Mouse (Mus musculus) left cerebral cortex, postnatal 14 days (tissue): ENCODE results near the gene Plce1. TPM values are rescaled to one million over a fixed set of nuclear protein-coding genes. Genes with fewer than 3 reads are reported as not detected.
A peak's percentile ranks its signal among the peaks of the same experiment; 100 is the strongest.

Experiments
- DNase-seq, 2 experiments: peaks; one replicate each; pipeline ENCODE4 v3.0.0; 2021 to 2022; ENCODE audit warnings: low spot score in 2 of 2, mixed read lengths in 1 of 2
- intact Hi-C: fragments of 180-260 bp; cut with DNase I; formaldehyde crosslinking; loops from one replicate; pipeline ENCODE4 v1.15.1; 2025
- total RNA-seq, 2 experiments: library from RNA; stranded (reverse); gene quantifications; 2 replicates each; pipeline ENCODE4 v1.2.3; 2021

The Plce1 gene
- total RNA-seq, 2 experiments from 2014 or later = 6.1 to 6.8 TPM

GRCm38 (mm10) chr19:38691533-38691932 lies 210.6 kb downstream of the Plce1 start:
- intact Hi-C loops = no loop called here
- no peak for DNase-seq

- intact Hi-C loops = no loop called here
- no peak for DNase-seq
These were observed 212.4 kb downstream of the Plce1 start for GRCm38 (mm10) chr19:38693331-38693730.

DNA sequence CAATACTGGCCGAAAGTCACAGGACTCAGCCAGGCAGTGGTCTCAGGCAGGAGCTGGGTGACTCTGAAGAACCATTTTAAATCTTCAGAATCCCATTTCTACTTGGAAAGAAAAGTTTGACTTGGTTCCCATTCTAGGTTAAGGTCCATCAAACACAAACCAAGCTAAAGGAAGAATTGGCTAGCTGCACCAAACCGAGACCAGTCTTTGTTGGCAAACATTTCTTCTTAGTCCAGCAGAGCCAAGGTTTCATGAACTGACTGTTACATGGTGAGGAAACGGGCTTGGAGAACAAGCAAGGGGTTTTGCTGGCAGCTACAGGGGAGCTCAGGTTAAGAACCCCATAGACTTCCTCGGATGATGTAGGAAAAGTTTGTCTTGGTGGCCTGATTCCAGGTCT lies 212.9 kb downstream of the Plce1 start:
- no peak for DNase-seq
- intact Hi-C loops = no loop called here

GRCm38 (mm10) chr19:38701776-38702175 lies 220.9 kb downstream of the Plce1 start:
- intact Hi-C loops = no loop called here

GRCm38 (mm10) chr19:38704742-38705141 lies 223.8 kb downstream of the Plce1 start:
- intact Hi-C loops = no loop called here
- no peak for DNase-seq

More at GRCm38 (mm10) chr19:38701776-38702175, 220.9 kb downstream of the Plce1 start:
- no peak for DNase-seq

DNA sequence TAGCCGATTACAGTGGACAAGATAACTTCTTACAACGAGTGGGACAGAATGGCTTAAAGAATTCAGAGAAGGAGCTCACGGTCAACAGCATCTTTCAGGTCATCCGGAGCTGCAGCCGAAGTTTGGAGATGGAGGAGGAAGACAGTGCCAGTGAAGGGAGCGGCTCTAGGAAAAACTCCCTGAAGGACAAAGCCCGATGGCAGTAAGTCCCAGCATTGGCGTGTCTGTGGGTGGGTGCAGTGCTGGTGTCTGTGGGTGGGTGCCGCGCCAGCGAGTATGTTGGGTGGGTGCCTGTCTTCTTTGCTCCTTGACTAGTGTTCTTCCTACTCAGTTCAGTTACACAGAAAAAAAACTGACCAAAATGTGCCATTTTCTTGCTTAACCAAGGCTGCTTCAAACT lies 224.3 kb downstream of the Plce1 start:
- no peak for DNase-seq
- intact Hi-C loops = no loop called here

DNA sequence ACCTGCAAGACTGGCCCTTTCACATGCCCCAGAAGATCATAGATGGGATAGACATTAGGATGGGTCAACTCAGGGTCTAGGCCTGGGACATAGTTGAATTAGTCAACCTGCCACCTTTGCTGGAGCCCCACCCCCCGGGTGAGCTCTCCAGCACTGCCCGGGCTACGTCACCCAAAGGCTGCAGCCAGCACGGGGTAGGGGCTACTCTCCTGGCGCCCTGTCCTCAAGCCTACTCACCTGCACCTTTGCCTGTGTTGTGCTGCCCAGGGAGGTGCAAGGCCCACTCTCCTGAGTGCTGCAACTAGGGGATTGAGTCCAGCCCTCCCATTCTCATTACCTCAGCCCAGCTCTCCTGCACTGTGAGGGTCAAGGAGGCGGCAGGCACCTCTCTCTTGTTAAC lies 225.5 kb downstream of the Plce1 start:
- intact Hi-C loops = no loop called here
- DNase-seq = no peak

GRCm38 (mm10) chr19:38709376-38709775 lies 228.5 kb downstream of the Plce1 start:
- intact Hi-C loops = no loop called here
- peak in 1 of 2 experiments; percentile 17 for DNase-seq

GRCm38 (mm10) chr19:38721808-38722207 lies 240.9 kb downstream of the Plce1 start:
- intact Hi-C loops = no loop called here
- no peak for DNase-seq

DNA sequence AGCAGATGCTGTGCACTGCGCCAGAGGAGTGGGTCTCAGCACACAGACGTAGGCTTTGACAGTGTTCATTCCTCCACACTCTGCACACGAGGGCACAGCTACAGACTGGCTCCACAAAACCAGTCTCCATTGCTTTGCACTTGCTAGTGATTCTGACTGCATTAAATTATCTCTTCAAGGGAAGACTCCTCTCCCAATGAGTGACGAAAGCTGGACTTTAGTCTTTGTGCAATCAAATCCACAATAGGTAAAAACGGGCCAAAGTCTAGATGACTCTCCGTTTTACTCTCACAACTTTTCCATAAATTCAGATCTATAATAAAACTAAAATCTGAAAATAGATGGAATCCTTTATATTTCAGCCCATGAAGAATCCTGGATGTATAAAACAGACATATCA lies 242.1 kb downstream of the Plce1 start:
- intact Hi-C loops = no loop called here
- DNase-seq = no peak

GRCm38 (mm10) chr19:38723969-38724368 lies 243.1 kb downstream of the Plce1 start:
- peak; percentile 9 to 34 for DNase-seq

DNA sequence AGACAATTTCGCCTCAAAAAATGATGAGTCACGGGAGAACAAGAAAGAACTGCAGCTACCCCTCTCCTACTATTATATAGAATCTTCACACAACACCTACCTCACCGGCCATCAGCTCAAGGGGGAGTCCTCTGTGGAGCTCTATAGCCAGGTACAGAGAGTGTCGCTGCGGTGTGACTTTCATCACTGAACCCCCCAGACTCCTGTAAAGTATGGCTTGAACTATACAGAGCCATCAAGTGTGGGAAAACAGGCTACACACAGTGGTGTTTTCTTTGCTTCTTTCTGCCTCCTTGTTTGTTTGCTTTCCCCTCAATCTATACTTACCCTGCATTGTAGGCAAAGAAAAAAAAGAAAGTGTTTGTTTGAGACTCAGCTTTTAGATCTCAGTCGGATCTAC lies 247.9 kb downstream of the Plce1 start:
- intact Hi-C loops = no loop called here
- no peak for DNase-seq

More at GRCm38 (mm10) chr19:38723969-38724368, 243.1 kb downstream of the Plce1 start:
- intact Hi-C loops = no loop called here

GRCm38 (mm10) chr19:38729264-38729663 lies 248.4 kb downstream of the Plce1 start:
- intact Hi-C loops = no loop called here
- peak; percentile 11 to 17 for DNase-seq

GRCm38 (mm10) chr19:38744546-38744945 lies 263.6 kb downstream of the Plce1 start:
- DNase-seq = no peak
- intact Hi-C loops = no loop called here

GRCm38 (mm10) chr19:38745810-38746491 lies 265.0 kb downstream of the Plce1 start:
- intact Hi-C loops = no loop called here
- no peak for DNase-seq

DNA sequence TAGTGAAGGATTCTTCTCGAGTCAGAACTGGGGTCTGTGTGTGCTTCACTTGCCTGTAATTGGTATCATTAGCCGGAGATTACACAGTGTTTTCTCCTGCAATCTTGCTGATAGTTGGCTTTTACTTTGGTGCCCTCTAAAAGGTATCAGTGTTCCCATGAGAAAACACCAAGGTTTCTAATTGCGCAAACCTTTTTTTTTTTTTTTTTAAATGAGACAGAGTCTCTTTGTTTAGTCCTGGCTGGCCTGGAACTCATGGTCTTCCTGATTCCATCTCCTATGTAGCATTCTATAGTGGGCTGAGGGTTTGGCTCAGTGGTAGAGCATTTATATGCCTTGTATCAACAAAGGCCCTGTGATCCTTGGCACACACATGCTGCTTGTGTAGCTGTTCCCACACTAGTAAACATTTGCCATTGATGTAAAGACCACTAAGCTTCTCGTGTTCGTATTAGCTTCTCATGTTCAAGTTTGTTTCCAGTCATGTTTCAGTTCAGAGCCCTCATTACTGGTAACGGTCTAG lies 265.6 kb downstream of the Plce1 start:
- DNase-seq = no peak
- intact Hi-C loops = no loop called here

DNA sequence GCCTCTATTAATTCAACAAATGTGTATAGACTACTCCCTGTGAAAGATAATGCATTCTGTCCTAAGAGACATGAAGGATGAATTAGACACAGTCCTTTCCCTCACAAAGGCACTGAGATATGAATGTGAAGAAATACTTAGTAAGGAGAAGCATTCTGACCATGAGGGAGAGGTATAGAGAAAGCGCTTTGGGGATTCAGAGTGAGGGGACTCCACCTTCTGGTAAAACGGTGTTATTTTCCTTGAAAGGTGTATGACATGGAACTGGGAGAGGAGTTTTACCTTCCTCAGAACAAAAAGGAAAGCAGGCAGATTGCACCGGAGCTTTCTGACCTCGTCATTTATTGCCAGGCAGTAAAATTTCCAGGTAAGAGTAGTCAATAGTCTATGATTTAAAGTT lies 269.3 kb downstream of the Plce1 start:
- no peak for DNase-seq
- intact Hi-C loops = no loop called here

- intact Hi-C loops = no loop called here
- DNase-seq = no peak
These were observed 276.3 kb downstream of the Plce1 start for GRCm38 (mm10) chr19:38757161-38757560.

- intact Hi-C loops = no loop called here
- no peak for DNase-seq
These were observed 277.1 kb downstream of the Plce1 start for GRCm38 (mm10) chr19:38758056-38758455.

DNA sequence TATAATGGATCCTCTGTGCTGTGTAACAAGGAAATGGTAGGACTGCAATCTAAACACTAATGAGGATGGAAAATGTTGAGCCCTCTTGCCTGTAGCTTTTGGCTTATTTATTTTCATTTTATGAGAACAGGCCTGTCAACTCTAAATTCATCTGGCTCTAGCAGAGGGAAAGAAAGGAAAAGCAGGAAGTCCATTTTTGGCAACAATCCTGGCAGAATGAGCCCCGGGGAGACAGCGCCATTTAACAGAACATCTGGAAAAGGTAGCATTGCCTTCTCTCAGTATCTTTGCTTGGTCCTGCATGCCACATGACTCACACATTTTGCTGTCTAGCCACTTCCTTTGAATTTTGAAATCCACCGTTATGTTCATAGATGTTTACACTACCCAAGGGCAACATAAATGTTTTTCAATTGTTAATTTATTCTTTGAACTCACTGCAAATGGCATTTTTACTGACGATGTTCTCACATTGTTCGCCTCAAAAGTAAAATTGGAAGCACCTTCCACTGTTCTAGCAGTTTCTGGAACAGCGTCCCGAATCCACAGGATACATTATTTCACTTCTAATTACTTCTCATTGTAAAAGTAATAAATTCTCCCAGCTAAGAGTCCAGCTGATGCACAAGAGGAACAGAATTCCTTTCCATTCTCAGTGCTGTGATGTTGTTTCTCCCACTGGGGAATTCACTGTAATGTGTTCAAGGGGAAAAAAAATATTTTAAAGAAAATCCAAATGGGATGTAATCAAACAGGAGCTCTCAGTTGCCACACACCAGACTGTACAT lies 278.0 kb downstream of the Plce1 start:
- intact Hi-C loops = no loop called here

DNA sequence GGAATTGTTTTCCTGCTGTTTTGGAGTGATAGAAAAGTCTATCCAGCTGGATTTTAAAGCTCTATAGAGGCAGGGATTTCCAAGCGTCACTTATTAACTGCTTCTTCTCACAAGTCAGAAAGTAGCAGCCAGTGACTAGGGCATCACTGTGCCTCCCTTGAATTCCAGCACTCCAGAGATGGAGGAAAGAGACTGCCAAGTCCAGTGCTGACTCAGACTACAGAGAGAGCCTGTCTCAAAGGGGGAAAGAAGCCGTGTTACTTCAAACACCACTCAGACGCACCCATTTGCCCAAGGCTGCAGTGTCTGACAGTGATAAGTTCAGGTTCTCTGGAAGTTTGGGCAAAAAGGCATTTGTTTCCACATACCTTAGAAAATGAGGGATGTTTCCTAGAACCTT lies 279.5 kb downstream of the Plce1 start:
- intact Hi-C loops = no loop called here
- DNase-seq = no peak

More for the DNA sequence above, 278.0 kb downstream of the Plce1 start:
- no peak for DNase-seq
